Mouse (Mus musculus) cerebellum, adult 8-10 months (tissue): ENCODE data around the gene Exd2.

Experiments used
- DNase-seq: peaks from one replicate; pipeline ENCODE4 v3.0.0; 2022

Exd2 gene

GRCm38 (mm10) chr12:80500506-80500905 lies 37.6 kb downstream of the Exd2 start:
- DNase-seq = no peak

- no peak for DNase-seq
Observed at GRCm38 (mm10) chr12:80504718-80505117, 41.8 kb downstream of the Exd2 start.

GRCm38 (mm10) chr12:80507041-80507745 lies 44.3 kb downstream of the Exd2 start:
- no peak for DNase-seq

- no peak for DNase-seq
Observed at GRCm38 (mm10) chr12:80517977-80518376, 55.1 kb downstream of the Exd2 start, which contains the start of gene Galnt16. TSS of gene Galnt16 (plus strand) at chr12:80518277.

- DNase-seq = peak; percentile 49
Observed at GRCm38 (mm10) chr12:80518393-80518756, 55.5 kb downstream of the Exd2 start.

GRCm38 (mm10) chr12:80518757-80519620 lies 56.1 kb downstream of the Exd2 start:
- peak; percentile 52 for DNase-seq

- peak; percentile 55 for DNase-seq
Observed at GRCm38 (mm10) chr12:80519621-80520332, 56.9 kb downstream of the Exd2 start.

- DNase-seq = no peak
Observed at GRCm38 (mm10) chr12:80522006-80522405, 59.1 kb downstream of the Exd2 start.

GRCm38 (mm10) chr12:80524276-80524921 lies 61.5 kb downstream of the Exd2 start:
- DNase-seq = no peak

GRCm38 (mm10) chr12:80525513-80525912 lies 62.6 kb downstream of the Exd2 start:
- DNase-seq = no peak

GRCm38 (mm10) chr12:80526511-80526910 lies 63.6 kb downstream of the Exd2 start:
- no peak for DNase-seq

- DNase-seq = no peak
Observed at GRCm38 (mm10) chr12:80527727-80528389, 65.0 kb downstream of the Exd2 start.

GRCm38 (mm10) chr12:80530052-80530451 lies 67.2 kb downstream of the Exd2 start:
- no peak for DNase-seq

GRCm38 (mm10) chr12:80530630-80531029 lies 67.7 kb downstream of the Exd2 start:
- no peak for DNase-seq

- no peak for DNase-seq
Observed at GRCm38 (mm10) chr12:80531585-80531984, 68.7 kb downstream of the Exd2 start.

- DNase-seq = peak; percentile 37
Observed at GRCm38 (mm10) chr12:80533876-80534275, 71.0 kb downstream of the Exd2 start.

- DNase-seq = no peak
Observed at GRCm38 (mm10) chr12:80537313-80537712, 74.4 kb downstream of the Exd2 start.

- DNase-seq = no peak
Observed at GRCm38 (mm10) chr12:80538311-80538710, 75.4 kb downstream of the Exd2 start.

GRCm38 (mm10) chr12:80545310-80545709 lies 82.4 kb downstream of the Exd2 start:
- peak; percentile 32 for DNase-seq

GRCm38 (mm10) chr12:80549646-80550045 lies 86.8 kb downstream of the Exd2 start:
- no peak for DNase-seq
